8 mouse cellular contexts compared by ENCODE assay signal in genomic region chr8:122524506-122524905, GRCm38 (mm10). TPM values are rescaled to one million over a fixed set of nuclear protein-coding genes. Genes with fewer than 3 reads are reported as not detected.
DNase-seq lines count a peak whose midpoint lies in the region; ATAC-seq and TF ChIP-seq lines count a peak whose summit lies in the region.

No protein-coding gene starts in this region.

- H3K4me2 ChIP-seq in forebrain, embryonic 13.5 days = peak overlapping the region; percentile 53
- H3K4me2 ChIP-seq in limb, embryonic 12.5 days = peak overlapping the region; percentile 48

- no peaks in the 10 kb centered on the region for H3K9me3 ChIP-seq in ES-Bruce4 (replicated peaks; ENCODE audit: control insufficient read depth, insufficient read depth, low read length, poor library complexity, severe bottlenecking)
- no peaks in the 10 kb centered on the region for H3K9me3 ChIP-seq in forebrain, embryonic 13.5 days (replicated peaks)
- H3K9me3 ChIP-seq in limb, embryonic 12.5 days = no peaks in the 10 kb centered on the region

- no peak for TF ChIP-seq POLR2A in ES-Bruce4 (IDR thresholded peaks at IDR 0.05; ENCODE audit: insufficient read depth, low read length)

- H3K9ac ChIP-seq in ES-Bruce4 (ENCODE audit: low read depth, poor library complexity, severe bottlenecking) = peak overlapping the region; percentile 71
- H3K9ac ChIP-seq in forebrain, embryonic 13.5 days = 0 out of 2 replicates have a peak overlapping the region, but pooled peaks have one; percentile 26
- H3K9ac ChIP-seq in limb, embryonic 12.5 days (replicated peaks) = peak overlapping the region; percentile 14; the same call in 1 of the 2 replicates

- H3K36me3 ChIP-seq in ES-Bruce4 (ENCODE audit: control insufficient read depth, insufficient read depth, low read length, poor library complexity, severe bottlenecking) = no peaks in the 10 kb centered on the region
- H3K36me3 ChIP-seq in forebrain, embryonic 13.5 days (ENCODE audit: poor library complexity, severe bottlenecking) = no peaks in the 10 kb centered on the region
- H3K36me3 ChIP-seq in limb, embryonic 12.5 days = no peaks in the 10 kb centered on the region

- TF ChIP-seq CTCF in ES-Bruce4 (IDR thresholded peaks at IDR 0.05; ENCODE audit: low read depth, low read length) = no peak

- peak overlapping the region; percentile 97 for H3K27ac ChIP-seq in ES-Bruce4 (ENCODE audit: insufficient read depth, low read length)
- H3K27ac ChIP-seq in forebrain, embryonic 13.5 days = no peak overlapping the region
- peak overlapping the region; percentile 75 for H3K27ac ChIP-seq in limb, embryonic 12.5 days

- peak; percentile 46 for DNase-seq in gastrocnemius, postnatal 25 days
- no peak for DNase-seq in gastrocnemius, adult 8-10 months (ENCODE audit: low spot score in 2 of 2)
- no peak for DNase-seq in left cerebral cortex, adult 8-10 months (ENCODE audit: low spot score in 2 of 2)
- no peak for DNase-seq in layer of hippocampus, adult 9-10 months (ENCODE audit: low spot score)

- peak overlapping the region; percentile 22; the same call in 1 of the 2 replicates for H3K4me3 ChIP-seq in ES-Bruce4 (ENCODE audit: low read depth, low read length)
- no peak overlapping the region for H3K4me3 ChIP-seq in forebrain, embryonic 13.5 days
- no peak overlapping the region for H3K4me3 ChIP-seq in limb, embryonic 12.5 days (replicated peaks)

- TF ChIP-seq EP300 in ES-Bruce4 (IDR thresholded peaks at IDR 0.05; ENCODE audit: insufficient read depth, low read depth, low read length) = no peak

- WGBS in forebrain, embryonic 13.5 days = 62% methylated on average over 6 of the region's 6 CpGs
- 64% methylated on average over 6 of the region's 6 CpGs for WGBS in limb, embryonic 12.5 days

- peaks cover 27% of the 10 kb centered on the region for H3K4me1 ChIP-seq in ES-Bruce4 (ENCODE audit: control insufficient read depth, insufficient read depth, low read length)
- peaks cover 23% of the 10 kb centered on the region for H3K4me1 ChIP-seq in forebrain, embryonic 13.5 days
- peaks cover 50% of the 10 kb centered on the region for H3K4me1 ChIP-seq in limb, embryonic 12.5 days (replicated peaks)

- no peak for ATAC-seq in forebrain, embryonic 13.5 days
- no peak for ATAC-seq in limb, embryonic 12.5 days (ENCODE audit: insufficient number of reproducible peaks, insufficient read depth, low FRiP score, low TSS enrichment, low read depth)
- ATAC-seq in megakaryocyte-erythroid progenitor cell, adult 5-6 weeks (replicated peaks; ENCODE audit: low FRiP score, low TSS enrichment, poor library complexity, severe bottlenecking) = no peak

- H3K27me3 ChIP-seq in ES-Bruce4 (ENCODE audit: control insufficient read depth, insufficient read depth, low read length, poor library complexity, severe bottlenecking) = no peaks in the 10 kb centered on the region
- peaks cover 19% of the 10 kb centered on the region for H3K27me3 ChIP-seq in forebrain, embryonic 13.5 days
- H3K27me3 ChIP-seq in limb, embryonic 12.5 days = no peaks in the 10 kb centered on the region

RNA-seq across cellular contexts. Expression of gene Piezo1, which starts 26.6 kb away (rescaled TPM):
- total RNA-seq in gastrocnemius, postnatal 25 days (2021) = 10 to 100 TPM; 12.3 to 14.0 TPM
- 10 to 100 TPM; 11.7 to 14.4 (median 13.9) TPM for total RNA-seq in gastrocnemius, adult 8-10 months (2022)
- polyA plus RNA-seq in ES-Bruce4 (2011; ENCODE audit: insufficient read depth, insufficient read length, low read depth, missing spikeins) = 59.4 and 61.6 TPM in 2 replicates
- 1.4 and 2.0 TPM in 2 replicates for polyA plus RNA-seq in forebrain, embryonic 13.5 days (2015; fragmentation: Nextera tagmentation; extraction: Ambion mirVana)
- polyA plus RNA-seq in limb, embryonic 12.5 days (2016; fragmentation: Nextera tagmentation; extraction: Ambion mirVana) = 11.9 and 13.9 TPM in 2 replicates
- 1 to 10 TPM; 5.6 to 6.7 (median 6.1) TPM for total RNA-seq in left cerebral cortex, adult 8-10 months (2022)
- 84.0 and 93.5 TPM in 2 replicates for total RNA-seq in megakaryocyte-erythroid progenitor cell, adult 5-6 weeks (2014; fragmentation: Nextera tagmentation)
- 31.1 and 31.5 TPM in 2 replicates for total RNA-seq in megakaryocyte-erythroid progenitor cell, adult 5-6 weeks (2017)

RNA-seq across cellular contexts. Expression of gene Cdt1, which starts 43.3 kb away (rescaled TPM):
- total RNA-seq in gastrocnemius, postnatal 25 days (2021) = 1 to 10 TPM in 1 of 2 experiments, under 1 TPM in 1; 0.82 to 1.1 TPM
- total RNA-seq in gastrocnemius, adult 8-10 months (2022) = 1 to 10 TPM in 1 of 4 experiments, under 1 TPM in 3; 0.47 to 1.0 (median 0.83) TPM
- 63.7 and 68.6 TPM in 2 replicates for polyA plus RNA-seq in ES-Bruce4 (2011; ENCODE audit: insufficient read depth, insufficient read length, low read depth, missing spikeins)
- polyA plus RNA-seq in forebrain, embryonic 13.5 days (2015; fragmentation: Nextera tagmentation; extraction: Ambion mirVana) = 29.1 and 32.3 TPM in 2 replicates
- 52.3 and 52.7 TPM in 2 replicates for polyA plus RNA-seq in limb, embryonic 12.5 days (2016; fragmentation: Nextera tagmentation; extraction: Ambion mirVana)
- 1 to 10 TPM; 4.1 to 5.0 (median 4.4) TPM for total RNA-seq in left cerebral cortex, adult 8-10 months (2022)
- 133 and 150 TPM in 2 replicates for total RNA-seq in megakaryocyte-erythroid progenitor cell, adult 5-6 weeks (2014; fragmentation: Nextera tagmentation)
- total RNA-seq in megakaryocyte-erythroid progenitor cell, adult 5-6 weeks (2017) = 34.5 and 70.6 TPM in 2 replicates

RNA-seq across cellular contexts. Expression of gene Ctu2, which starts 48.6 kb away (rescaled TPM):
- total RNA-seq in gastrocnemius, postnatal 25 days (2021) = 1 to 10 TPM; 6.7 to 7.4 TPM
- total RNA-seq in gastrocnemius, adult 8-10 months (2022) = 1 to 10 TPM; 6.1 to 7.2 (median 6.7) TPM
- polyA plus RNA-seq in ES-Bruce4 (2011; ENCODE audit: insufficient read depth, insufficient read length, low read depth, missing spikeins) = 40.0 and 44.2 TPM in 2 replicates
- 69.1 and 69.9 TPM in 2 replicates for polyA plus RNA-seq in forebrain, embryonic 13.5 days (2015; fragmentation: Nextera tagmentation; extraction: Ambion mirVana)
- 79.5 and 80.5 TPM in 2 replicates for polyA plus RNA-seq in limb, embryonic 12.5 days (2016; fragmentation: Nextera tagmentation; extraction: Ambion mirVana)
- 10 to 100 TPM; 21.3 to 27.5 (median 22.6) TPM for total RNA-seq in left cerebral cortex, adult 8-10 months (2022)
- 16.4 and 31.6 TPM in 2 replicates for total RNA-seq in megakaryocyte-erythroid progenitor cell, adult 5-6 weeks (2014; fragmentation: Nextera tagmentation)
- total RNA-seq in megakaryocyte-erythroid progenitor cell, adult 5-6 weeks (2017) = 14.8 and 15.7 TPM in 2 replicates

RNA-seq across cellular contexts. Expression of gene Rnf166, which starts 48.6 kb away (rescaled TPM):
- 10 to 100 TPM; 24.7 to 30.7 TPM for total RNA-seq in gastrocnemius, postnatal 25 days (2021)
- 10 to 100 TPM; 29.9 to 37.5 (median 32.4) TPM for total RNA-seq in gastrocnemius, adult 8-10 months (2022)
- 15.6 and 17.1 TPM in 2 replicates for polyA plus RNA-seq in ES-Bruce4 (2011; ENCODE audit: insufficient read depth, insufficient read length, low read depth, missing spikeins)
- polyA plus RNA-seq in forebrain, embryonic 13.5 days (2015; fragmentation: Nextera tagmentation; extraction: Ambion mirVana) = 33.6 and 36.1 TPM in 2 replicates
- polyA plus RNA-seq in limb, embryonic 12.5 days (2016; fragmentation: Nextera tagmentation; extraction: Ambion mirVana) = 45.8 and 46.4 TPM in 2 replicates
- total RNA-seq in left cerebral cortex, adult 8-10 months (2022) = 10 to 100 TPM; 33.2 to 39.7 (median 37.7) TPM
- total RNA-seq in megakaryocyte-erythroid progenitor cell, adult 5-6 weeks (2014; fragmentation: Nextera tagmentation) = 33.2 and 37.2 TPM in 2 replicates
- 23.7 and 40.2 TPM in 2 replicates for total RNA-seq in megakaryocyte-erythroid progenitor cell, adult 5-6 weeks (2017)

RNA-seq across cellular contexts. Expression of gene Aprt, which starts 52.2 kb away (rescaled TPM):
- 10 to 100 TPM; 35.7 to 36.9 TPM for total RNA-seq in gastrocnemius, postnatal 25 days (2021)
- total RNA-seq in gastrocnemius, adult 8-10 months (2022) = 10 to 100 TPM; 42.7 to 49.4 (median 45.2) TPM
- polyA plus RNA-seq in ES-Bruce4 (2011; ENCODE audit: insufficient read depth, insufficient read length, low read depth, missing spikeins) = 325 and 344 TPM in 2 replicates
- polyA plus RNA-seq in forebrain, embryonic 13.5 days (2015; fragmentation: Nextera tagmentation; extraction: Ambion mirVana) = 193 and 198 TPM in 2 replicates
- 299 and 305 TPM in 2 replicates for polyA plus RNA-seq in limb, embryonic 12.5 days (2016; fragmentation: Nextera tagmentation; extraction: Ambion mirVana)
- total RNA-seq in left cerebral cortex, adult 8-10 months (2022) = 10 to 100 TPM; 52.8 to 60.2 (median 57.6) TPM
- 228 and 254 TPM in 2 replicates for total RNA-seq in megakaryocyte-erythroid progenitor cell, adult 5-6 weeks (2014; fragmentation: Nextera tagmentation)
- 55.1 and 106 TPM in 2 replicates for total RNA-seq in megakaryocyte-erythroid progenitor cell, adult 5-6 weeks (2017)

Comparison
In these comparisons a context has a peak if more than half of its experiments do, and no peak if none do; other contexts are left out.
1. H3K9ac ChIP-seq: peak in every context shown above with its lines; median percentile 71 in ES-Bruce4; 26 in forebrain, embryonic 13.5 days; 14 in limb, embryonic 12.5 days.
2. RNA of gene Cdt1, which starts 43.3 kb away (total RNA-seq): 34.5 to 150 TPM in megakaryocyte-erythroid progenitor cell, adult 5-6 weeks; 4.1 to 5.0 TPM in left cerebral cortex, adult 8-10 months, 0.82 to 1.1 TPM in gastrocnemius, postnatal 25 days and 0.47 to 1.0 TPM in gastrocnemius, adult 8-10 months; every median in the first group is over 4 times any median in the second.